Mouse (Mus musculus): ENCODE measurements around the gene Phf6.

DNA sequence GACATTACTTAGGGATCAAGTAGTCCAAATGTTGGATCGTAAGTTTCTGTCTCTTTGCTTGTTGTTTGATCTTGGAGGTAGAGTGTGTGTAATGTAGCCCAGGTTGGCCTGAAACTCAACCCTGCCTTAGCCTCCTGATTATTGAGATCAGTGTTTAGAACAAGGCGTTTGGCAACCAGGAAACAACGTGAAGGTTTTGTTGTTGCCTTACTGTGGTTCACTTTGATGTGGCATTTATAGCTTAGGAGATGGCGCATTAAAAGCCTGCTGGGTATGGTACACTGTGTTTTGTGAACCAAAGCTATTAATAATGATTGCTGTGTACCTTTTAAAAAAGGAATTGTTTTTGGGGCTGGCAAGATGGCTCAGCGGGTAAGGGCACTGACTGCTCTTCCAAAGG lies 18.1 kb downstream of the Phf6 start:
- no peak for TF ChIP-seq CTCF (IDR thresholded peaks at IDR 0.05)
- TF ChIP-seq EP300 (IDR thresholded peaks at IDR 0.05), result no peak

Measured in lung, postnatal 0 days (tissue).